Mouse (Mus musculus): ENCODE data around the gene Slc25a5. TPM values are rescaled to one million over a fixed set of nuclear protein-coding genes. Genes with fewer than 3 reads are reported as not detected.
A peak's percentile ranks its signal among the peaks of the same experiment; 100 is the strongest.

Gene Slc25a5
- polyA plus RNA-seq, 3 experiments from 2014 or later, result 1,142 to 1,516 (median 1,275) TPM

GRCm38 (mm10) chrX:36803189-36803588 is 7.7 kb downstream of the Slc25a5 start:
- ATAC-seq, result no peak

DNA sequence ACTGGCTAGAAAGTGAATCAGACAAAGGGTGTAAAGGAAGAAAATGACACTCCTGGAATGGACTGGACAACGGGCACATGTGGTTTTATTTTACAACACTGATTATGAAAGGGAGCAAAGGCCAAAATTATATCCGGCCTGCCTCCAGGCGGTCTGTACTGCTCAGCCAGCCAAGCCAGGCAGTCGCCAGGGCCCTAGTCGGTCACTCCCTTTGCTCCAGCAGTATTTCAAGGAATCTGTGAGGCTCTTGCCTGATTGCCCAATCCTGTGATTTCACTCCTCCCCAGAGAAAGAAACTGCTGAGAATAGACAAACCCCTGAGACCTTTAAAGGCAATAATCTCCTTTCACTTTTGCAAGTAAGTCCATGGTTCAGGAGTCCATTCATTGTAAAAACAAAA is 8.7 kb downstream of the Slc25a5 start:
- no peak for ATAC-seq

GRCm38 (mm10) chrX:36805466-36806235 is 10.2 kb downstream of the Slc25a5 start:
- ATAC-seq, result no peak

DNA sequence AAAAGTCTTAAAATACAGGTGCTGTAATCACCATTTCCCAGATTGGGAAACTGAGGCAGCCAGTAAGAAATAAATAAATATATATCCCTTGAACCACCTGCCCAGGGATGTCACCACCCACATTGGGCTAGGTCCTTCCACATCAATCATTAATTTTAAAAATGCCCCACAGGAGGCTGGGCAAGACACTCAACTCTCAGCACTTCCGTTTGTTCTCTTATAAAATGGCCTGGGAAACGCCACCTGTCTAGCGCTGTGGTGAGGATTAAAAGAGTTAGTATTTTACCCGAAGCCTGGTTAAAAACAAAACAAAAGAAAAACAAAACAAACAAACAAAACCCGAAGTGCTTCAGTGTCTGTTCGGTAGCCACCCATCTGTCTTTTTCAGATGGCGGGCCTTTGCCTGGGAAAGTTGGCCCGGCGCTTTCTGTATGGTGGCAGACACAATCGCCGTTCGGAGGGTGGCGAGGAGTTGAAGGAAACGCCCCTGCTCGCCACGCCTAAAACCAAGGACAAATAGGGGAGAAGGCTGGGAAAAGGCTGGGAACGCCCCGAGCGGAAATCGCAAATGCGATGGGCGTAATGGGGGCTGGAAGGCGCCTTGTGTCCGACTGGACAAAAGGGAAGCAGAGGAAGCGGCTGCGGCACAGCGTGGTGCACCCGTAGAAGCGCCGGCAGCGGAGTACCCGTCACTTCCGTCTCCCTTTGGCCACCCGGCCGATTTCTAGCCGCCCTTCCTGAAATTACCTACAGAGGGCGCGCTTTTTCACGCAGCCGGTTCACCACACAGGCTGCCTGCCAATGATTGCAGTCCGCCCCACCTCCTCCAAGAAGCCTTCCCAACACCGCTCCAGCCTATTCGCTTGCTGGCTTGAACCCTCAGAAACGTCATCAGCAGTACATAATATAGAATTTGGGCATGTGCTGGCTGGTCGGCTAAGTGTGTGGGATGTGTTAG is 12.2 kb downstream of the Slc25a5 start:
- peak; percentile 92 for ATAC-seq

DNA sequence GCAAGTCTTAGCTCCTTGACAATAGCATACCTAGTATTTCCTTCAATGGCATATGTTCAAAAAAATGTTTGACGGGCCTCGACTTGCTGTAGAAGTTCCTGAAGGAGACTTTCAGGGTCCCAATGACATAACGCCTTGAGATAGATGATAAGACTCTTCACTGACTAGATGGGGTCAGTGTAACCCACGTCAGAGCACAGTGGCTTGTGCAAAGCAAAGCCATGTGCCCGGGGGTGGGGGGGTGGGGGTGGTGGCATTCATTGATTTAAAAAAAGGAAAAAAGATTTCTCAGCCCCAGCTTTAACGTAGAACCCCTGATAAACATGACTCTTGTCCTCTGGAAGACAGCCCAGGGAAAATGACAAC is 12.8 kb downstream of the Slc25a5 start:
- ATAC-seq, result no peak

GRCm38 (mm10) chrX:36811377-36811776 is 15.9 kb downstream of the Slc25a5 start:
- no peak for ATAC-seq

DNA sequence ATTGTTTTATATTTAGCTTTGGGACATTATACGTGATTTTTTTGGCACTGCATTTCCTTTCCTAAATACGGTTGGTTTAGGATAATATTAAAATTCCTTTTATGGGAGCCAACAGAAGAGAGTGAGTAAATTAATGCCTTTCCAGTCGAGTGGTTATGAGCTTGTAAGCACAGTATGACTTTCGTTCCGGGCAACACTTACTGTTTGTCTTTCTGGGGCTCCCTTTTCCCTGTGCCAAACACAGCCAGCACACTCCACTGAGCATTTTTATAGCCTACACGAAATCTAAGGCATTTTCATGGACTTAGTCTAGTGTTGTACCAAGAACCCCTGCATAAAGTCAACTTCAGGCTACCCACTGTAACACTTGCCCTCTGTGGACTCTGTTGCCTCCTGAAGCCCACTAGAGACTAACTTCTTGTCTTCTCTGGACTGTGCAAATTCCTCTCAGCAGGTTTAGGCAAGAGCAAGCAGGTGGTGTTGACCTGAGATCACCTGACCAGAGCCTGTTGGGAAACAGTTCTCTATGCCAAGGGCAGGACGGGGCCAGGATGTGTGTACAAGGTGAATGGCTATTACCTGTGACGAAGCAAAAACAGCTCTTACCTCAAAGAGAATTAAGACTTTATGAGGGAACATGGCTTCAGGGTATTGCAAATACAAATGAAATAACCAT is 18.8 kb downstream of the Slc25a5 start:
- ATAC-seq, result no peak

DNA sequence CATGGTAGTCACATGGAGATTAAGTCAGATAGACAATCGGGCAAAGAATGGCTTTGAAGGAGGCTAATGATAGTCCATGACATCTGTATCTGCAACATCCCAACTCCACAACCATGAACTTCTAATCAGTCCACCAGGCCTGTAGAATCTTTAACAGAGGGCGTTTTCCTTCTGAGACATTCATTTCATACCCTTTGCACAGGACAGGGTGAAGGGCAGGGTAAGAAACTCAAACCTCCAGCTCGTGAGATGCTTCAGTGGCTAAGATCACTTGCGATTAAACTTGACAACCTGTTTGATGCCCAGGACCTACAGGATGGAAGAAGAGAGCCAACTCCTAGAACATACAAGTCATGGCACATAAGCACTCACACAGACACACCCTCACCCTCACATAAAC is 19.6 kb downstream of the Slc25a5 start:
- no peak for ATAC-seq

GRCm38 (mm10) chrX:36815439-36815838 is 20.0 kb downstream of the Slc25a5 start:
- no peak for ATAC-seq

GRCm38 (mm10) chrX:36816368-36816899 is 21.0 kb downstream of the Slc25a5 start:
- ATAC-seq, result no peak

DNA sequence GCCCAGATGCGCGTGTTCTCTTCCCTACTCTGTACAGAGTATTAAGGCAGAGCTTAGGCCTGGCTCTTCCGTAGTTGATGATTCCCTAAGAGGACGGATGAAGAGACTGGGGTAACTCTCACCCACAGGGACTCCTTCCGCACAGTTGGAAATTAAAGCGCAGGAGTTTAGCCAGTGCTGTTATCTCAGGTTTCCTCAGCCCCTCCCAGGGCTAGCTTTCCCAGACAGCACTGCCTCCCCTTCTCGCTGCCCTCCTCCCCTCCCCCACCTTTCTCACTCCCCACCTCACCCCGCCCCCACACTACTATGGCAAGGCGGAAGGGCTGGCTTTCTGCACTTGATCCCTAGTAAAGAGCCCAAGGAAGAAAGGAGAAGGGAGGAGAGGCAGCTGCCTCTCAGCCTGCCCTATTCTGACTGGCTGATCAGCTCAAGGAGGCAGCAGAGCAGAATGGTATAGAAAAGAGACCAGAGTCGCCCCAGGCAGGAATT is 21.5 kb downstream of the Slc25a5 start:
- ATAC-seq, result no peak

DNA sequence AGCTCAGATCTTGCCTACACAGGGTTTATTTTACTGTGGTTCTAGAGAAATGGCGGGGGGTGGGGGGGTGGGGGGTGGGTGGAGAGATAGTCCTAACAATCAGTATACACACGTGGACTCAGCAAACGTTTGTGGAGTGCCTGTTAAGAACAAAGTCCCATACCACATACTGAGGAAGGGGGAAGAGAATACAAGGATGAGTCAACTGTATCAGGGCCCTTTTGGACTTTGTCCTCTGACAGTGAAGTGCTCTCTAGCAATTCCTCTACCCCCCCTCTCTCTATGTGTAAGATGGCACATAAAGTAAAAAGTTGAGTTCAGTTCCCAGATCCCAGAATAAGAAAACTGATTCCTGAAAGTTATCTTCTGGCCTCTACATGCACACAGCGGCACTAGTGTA is 24.1 kb downstream of the Slc25a5 start:
- no peak for ATAC-seq

DNA sequence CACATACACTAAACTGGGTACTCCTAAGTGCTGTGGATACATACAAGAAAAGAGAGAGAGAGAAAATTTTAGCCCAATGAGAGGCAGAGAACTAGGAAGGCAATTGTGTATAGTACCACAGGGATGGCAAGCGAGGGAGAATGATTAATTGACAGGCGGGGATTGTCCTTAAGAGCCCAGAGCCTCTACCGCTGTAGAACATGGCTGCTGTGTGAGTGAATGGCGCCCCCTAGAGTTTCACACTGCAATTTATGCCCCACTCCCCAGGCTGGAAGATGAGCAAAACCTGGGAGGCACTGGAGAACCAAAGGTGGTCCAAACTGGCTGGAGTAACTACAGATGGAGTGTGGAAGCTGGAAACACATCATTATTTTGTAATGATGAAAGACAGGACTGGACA is 24.8 kb downstream of the Slc25a5 start:
- ATAC-seq, result peak; percentile 54

GRCm38 (mm10) chrX:36823932-36824711 is 28.7 kb downstream of the Slc25a5 start:
- ATAC-seq, result no peak

- ATAC-seq, result no peak
Observed at GRCm38 (mm10) chrX:36825032-36825431, 29.6 kb downstream of the Slc25a5 start.

- no peak for ATAC-seq
Observed at GRCm38 (mm10) chrX:36826873-36827272, 31.4 kb downstream of the Slc25a5 start.

DNA sequence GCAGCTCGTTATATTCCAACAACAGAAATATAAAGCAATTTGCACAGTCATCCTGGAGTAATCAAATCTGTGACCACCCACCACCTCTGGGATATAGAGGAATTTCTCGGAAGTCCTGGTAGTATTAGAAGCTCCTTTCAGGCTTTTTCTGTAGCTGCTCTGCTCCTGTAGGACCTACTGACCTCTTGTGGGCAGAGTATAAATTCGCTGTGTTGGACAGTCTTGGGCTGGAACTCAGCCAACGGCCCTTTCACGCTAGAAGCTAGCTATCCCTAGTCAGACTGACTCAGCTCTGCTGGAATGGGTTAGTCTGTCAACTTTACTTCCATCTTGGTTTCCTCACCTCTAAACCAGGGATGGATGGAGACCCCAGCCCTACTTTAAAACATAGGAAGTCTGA is 34.8 kb downstream of the Slc25a5 start:
- no peak for ATAC-seq

GRCm38 (mm10) chrX:36831632-36832031 is 36.2 kb downstream of the Slc25a5 start:
- no peak for ATAC-seq

DNA sequence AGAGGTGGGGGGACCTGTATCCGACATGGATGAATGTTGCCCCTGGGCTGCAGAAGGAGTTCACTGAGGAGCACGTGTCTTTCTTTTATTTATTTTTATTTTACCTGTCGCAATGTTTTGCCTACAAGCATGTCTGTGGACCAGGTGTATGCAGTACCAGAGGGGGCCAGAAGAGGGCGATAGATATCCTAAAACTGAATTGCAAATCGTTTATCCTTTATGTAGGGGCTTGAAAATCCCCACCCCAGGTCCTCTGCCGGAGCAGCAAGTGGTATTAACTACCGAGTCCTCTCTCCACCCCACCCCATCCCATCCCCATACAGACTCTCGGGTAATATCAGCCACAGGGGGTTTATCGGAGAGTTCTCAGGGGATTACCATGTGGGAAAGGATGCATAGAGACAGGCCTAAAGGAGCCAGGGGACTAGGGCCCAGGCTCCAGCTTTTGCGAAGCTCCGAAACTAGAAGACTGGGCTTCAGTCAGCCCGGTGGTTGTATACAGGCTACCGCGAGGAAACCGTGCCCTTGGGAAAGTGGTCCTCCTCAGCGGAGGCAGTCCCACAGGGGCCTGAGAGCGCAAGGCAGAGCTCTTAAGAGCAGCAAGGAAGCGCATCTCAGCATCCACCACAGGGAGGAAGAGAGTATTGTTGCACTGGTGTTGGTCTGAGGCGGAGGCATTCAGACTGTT is 38.1 kb downstream of the Slc25a5 start:
- ATAC-seq, result peak; percentile 64

DNA sequence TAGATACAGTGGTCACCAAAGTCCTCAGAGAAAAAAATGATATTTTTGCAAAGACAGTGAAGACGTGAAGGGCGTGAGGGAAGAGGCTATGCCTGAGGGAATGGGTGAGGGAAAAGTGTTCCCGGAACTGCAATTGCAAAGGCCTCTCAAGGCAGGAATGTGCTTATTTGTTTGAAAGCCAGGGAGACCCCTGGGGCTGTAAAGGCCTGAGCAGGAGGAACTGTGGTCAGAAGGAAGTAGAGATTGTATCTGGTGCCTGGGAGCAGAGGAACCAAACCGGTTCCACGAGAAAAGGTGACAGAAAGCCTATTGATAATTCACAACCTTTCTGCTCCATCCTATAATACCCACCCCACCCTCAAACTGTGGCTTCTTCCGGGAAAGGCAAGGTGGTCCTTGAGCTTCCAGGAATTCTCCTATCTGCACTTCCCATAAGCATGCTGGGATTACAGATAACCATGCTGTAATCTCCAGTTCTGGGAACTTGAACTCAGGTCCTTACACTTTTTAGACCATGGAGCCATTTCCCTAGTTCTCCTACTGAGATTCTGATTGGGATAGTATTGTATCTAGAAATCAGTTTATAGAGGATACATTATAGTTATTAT is 41.7 kb downstream of the Slc25a5 start:
- ATAC-seq, result no peak

- no peak for ATAC-seq
Observed at GRCm38 (mm10) chrX:36839391-36839790, 43.9 kb downstream of the Slc25a5 start.
